Mouse (Mus musculus): Measurements from ENCODE around the gene Dennd1a.

- TF ChIP-seq CTCF (IDR thresholded peaks at IDR 0.05; ENCODE audit: low read depth) = no peak
- TF ChIP-seq EP300 (optimal IDR thresholded peaks at IDR 0.05) = no peak
Observed at GRCm38 (mm10) chr2:38165966-38166365, 121.2 kb downstream of the Dennd1a start.

All from stomach, postnatal 0 days (tissue).